Mouse (Mus musculus): ENCODE measurements around the gene Supt6. TPM values are rescaled to one million over a fixed set of nuclear protein-coding genes. Genes with fewer than 3 reads are reported as not detected.
A peak's percentile ranks its signal among the peaks of the same experiment; 100 is the strongest.

Supt6 gene
- polyA plus RNA-seq, 1 experiment from 2014 or later = 11.1 TPM

DNA sequence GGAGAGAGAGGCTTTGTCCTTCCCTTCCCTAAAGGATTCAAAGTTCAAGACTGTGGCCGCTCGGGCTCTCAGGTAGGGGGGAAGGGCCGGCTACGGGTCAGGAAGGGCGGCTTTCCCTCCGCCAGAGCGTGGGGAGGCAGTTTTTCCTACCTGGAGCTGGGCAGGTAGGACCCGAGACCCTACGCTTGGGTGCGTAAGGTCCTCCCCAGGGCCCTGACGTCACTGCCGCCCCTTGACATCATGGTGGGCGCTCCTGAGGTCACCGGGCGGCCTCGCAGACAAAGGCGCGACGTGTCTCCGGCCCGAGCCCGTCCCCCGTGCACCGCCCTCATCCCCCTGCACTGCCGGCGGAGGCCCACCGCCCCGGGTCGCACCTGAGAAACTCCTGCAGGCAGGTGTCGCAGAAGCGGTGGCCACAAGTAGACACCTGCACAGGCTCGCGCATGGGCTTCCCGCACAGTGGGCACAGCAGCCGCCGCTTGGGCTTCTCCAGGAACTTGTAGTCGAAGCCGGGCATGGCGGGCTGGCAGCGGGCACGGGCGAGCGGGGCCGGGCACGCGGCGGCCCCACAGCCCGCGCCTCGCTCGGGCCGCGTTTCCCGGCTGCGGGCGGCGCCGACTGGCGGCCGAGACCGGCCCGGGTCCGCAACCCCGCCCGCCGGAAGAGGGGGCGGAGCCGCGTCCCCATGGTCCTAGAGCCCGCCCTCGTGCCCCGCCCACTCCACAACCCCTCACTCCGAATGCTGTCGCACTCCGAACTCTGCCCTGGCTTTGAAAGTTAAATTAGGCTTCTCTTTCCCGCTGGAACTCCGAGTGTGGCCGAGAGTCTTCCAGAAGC lies 80.6 kb downstream of the Supt6 start, which contains the start of gene Traf4:
Gene Traf4, minus strand, starts transcription at position 666 of the 837 bp plus-strand sequence.
- ATAC-seq (ENCODE audit: low FRiP score, low TSS enrichment) (peak; percentile 77), DNase-seq (ENCODE audit: low spot score) (peak; percentile 88)
- Histone ChIP-seq H3K9me3 (ENCODE audit: control insufficient read depth, low read length) (no peaks in the 10 kb centered on the region), H3K4me1 (replicated peaks; ENCODE audit: control insufficient read depth, insufficient read depth) (peaks cover 8% of the 10 kb centered on the region), H3K4me3 (ENCODE audit: low read depth, low read length) (peak within 1 kb of the TSS; percentile 88), H3K27ac (replicated peaks) (peak within 1 kb of the TSS; percentile 97), H3K36me3 (ENCODE audit: control insufficient read depth, insufficient read depth, low read length) (peaks cover 12% of the 10 kb centered on the region), H3K27me3 (ENCODE audit: control insufficient read depth, insufficient read depth, low read length) (no peaks in the 10 kb centered on the region), H3K4me2 (replicated peaks; ENCODE audit: low read depth) (peak within 1 kb of the TSS; percentile 89), H3K9ac (ENCODE audit: low read length) (peak within 1 kb of the TSS; percentile 93)
- TF ChIP-seq CTCF (IDR thresholded peaks at IDR 0.05; ENCODE audit: low read depth) (peak; percentile 48), EP300 (optimal IDR thresholded peaks at IDR 0.05) (no peak)
- under 1% methylated on average over 67 of the region's 78 CpGs for WGBS

DNA sequence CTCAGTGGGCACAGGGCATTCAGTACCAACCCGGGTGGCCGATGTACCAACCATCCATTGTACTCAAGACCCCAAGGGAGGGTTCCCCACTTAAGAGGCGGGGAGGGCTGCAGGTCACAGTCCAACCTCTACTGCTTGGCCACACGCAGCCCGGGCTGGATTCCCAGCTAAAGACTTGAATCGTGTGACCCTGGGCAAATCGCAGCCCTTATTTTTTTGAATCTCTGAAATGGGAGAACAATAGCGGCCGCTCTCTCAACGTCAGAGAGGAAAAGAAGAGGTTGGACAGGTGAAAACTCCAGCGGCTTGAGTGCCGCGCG lies 81.2 kb downstream of the Supt6 start:
- peaks cover 8% of the 10 kb centered on the region for H3K4me1 ChIP-seq (replicated peaks; ENCODE audit: control insufficient read depth, insufficient read depth)
- H3K9me3 ChIP-seq (ENCODE audit: control insufficient read depth, low read length) = no peaks in the 10 kb centered on the region
- no peaks in the 10 kb centered on the region for H3K27me3 ChIP-seq (ENCODE audit: control insufficient read depth, insufficient read depth, low read length)
- H3K36me3 ChIP-seq (ENCODE audit: control insufficient read depth, insufficient read depth, low read length) = peaks cover 14% of the 10 kb centered on the region
- peak overlapping the region; percentile 88 for H3K4me3 ChIP-seq (ENCODE audit: low read depth, low read length)
- peak overlapping the region; percentile 89 for H3K4me2 ChIP-seq (replicated peaks; ENCODE audit: low read depth)
- 0% methylated on average over 14 of the region's 14 CpGs for WGBS
- peak overlapping the region; percentile 93 for H3K9ac ChIP-seq (ENCODE audit: low read length)
- peak overlapping the region; percentile 97 for H3K27ac ChIP-seq (replicated peaks)
- TF ChIP-seq CTCF (IDR thresholded peaks at IDR 0.05; ENCODE audit: low read depth) (no peak), EP300 (optimal IDR thresholded peaks at IDR 0.05) (no peak)
- ATAC-seq (ENCODE audit: low FRiP score, low TSS enrichment) = no peak
- DNase-seq (ENCODE audit: low spot score) = no peak

DNA sequence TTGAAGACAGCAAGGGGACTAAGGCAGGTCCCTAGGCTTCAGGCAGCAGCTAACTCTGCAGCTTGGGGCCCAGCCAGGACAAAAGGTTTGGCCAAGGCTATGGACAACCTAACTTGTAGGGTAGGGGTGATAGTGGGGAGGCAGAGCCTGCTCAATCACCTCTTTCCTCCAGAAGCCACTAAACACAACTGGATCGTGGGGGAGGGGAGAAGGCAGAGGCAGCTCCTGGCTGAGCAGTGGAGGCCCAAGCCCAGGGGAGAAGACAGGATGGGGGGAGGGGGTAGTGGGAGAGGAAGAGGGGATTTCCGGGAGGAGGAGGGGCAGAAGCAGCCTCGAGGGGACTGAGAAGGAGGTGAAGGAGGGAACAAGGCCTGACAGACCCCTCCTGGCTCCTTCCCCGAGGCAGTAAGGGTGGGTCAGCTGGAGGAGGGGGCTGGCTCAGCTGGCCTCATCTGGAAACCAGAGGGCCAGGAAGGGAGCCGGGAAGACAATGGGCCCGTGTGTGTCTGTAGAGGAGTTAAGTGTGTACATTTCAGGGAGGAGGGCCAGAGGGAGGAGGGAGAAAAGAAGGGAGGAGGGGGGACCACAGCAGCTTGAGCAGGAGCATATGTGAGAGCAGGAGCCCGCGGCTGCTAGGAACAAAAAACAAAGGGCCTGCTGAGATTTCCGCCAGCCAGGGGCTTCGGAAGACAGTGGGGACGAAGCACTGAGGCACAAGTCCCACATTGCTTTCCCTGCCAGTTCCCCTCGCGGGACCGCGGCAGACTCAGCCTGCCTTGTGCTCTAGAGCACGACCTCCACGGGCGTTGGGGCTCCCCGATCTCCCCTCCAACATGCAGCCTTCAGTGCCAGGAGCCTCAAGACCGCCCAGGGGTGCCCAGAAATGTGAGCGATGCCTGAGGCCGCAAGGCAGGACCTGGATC lies 81.8 kb downstream of the Supt6 start:
- ATAC-seq (ENCODE audit: low FRiP score, low TSS enrichment) (peak; percentile 28), DNase-seq (ENCODE audit: low spot score) (peak; percentile 70)
- TF ChIP-seq EP300 (optimal IDR thresholded peaks at IDR 0.05) (no peak), CTCF (IDR thresholded peaks at IDR 0.05; ENCODE audit: low read depth) (no peak)
- H3K4me3 ChIP-seq (ENCODE audit: low read depth, low read length) = peak overlapping the region; percentile 88
- H3K4me1 ChIP-seq (replicated peaks; ENCODE audit: control insufficient read depth, insufficient read depth) = peaks cover 8% of the 10 kb centered on the region
- peaks cover 17% of the 10 kb centered on the region for H3K36me3 ChIP-seq (ENCODE audit: control insufficient read depth, insufficient read depth, low read length)
- peak overlapping the region; percentile 97 for H3K27ac ChIP-seq (replicated peaks)
- peak overlapping the region; percentile 93 for H3K9ac ChIP-seq (ENCODE audit: low read length)
- no peaks in the 10 kb centered on the region for H3K27me3 ChIP-seq (ENCODE audit: control insufficient read depth, insufficient read depth, low read length)
- WGBS = 3% methylated on average over 22 of the region's 22 CpGs
- H3K4me2 ChIP-seq (replicated peaks; ENCODE audit: low read depth) = peak overlapping the region; percentile 89
- no peaks in the 10 kb centered on the region for H3K9me3 ChIP-seq (ENCODE audit: control insufficient read depth, low read length)

DNA sequence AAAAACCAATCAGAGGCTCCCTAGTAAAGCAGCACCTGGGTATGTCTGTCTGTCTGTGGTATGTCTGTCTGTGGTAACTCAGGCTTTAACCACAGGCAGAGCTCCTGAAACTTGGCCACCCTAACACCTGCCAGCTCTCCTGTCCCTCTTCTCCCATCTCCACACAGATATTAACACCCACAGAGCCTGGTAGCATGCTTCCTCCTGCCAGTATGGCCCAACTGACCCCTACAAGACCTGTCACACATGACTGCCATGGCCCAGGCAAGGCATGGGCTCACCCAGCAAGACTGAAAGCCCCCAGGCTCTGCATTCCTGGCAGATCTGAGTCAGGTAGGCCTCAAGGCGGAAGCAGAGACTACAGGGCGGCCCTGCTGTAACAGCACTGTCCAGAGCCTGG lies 82.7 kb downstream of the Supt6 start:
- H3K4me3 ChIP-seq (ENCODE audit: low read depth, low read length) = peak overlapping the region; percentile 88
- no peak for DNase-seq (ENCODE audit: low spot score)
- WGBS = 70% methylated on average over 2 of the region's 2 CpGs
- ATAC-seq (ENCODE audit: low FRiP score, low TSS enrichment) = no peak
- peak overlapping the region; percentile 97 for H3K27ac ChIP-seq (replicated peaks)
- H3K36me3 ChIP-seq (ENCODE audit: control insufficient read depth, insufficient read depth, low read length) = peaks cover 17% of the 10 kb centered on the region
- no peaks in the 10 kb centered on the region for H3K9me3 ChIP-seq (ENCODE audit: control insufficient read depth, low read length)
- peak overlapping the region; percentile 89 for H3K4me2 ChIP-seq (replicated peaks; ENCODE audit: low read depth)
- peak overlapping the region; percentile 93 for H3K9ac ChIP-seq (ENCODE audit: low read length)
- no peak for TF ChIP-seq EP300 (optimal IDR thresholded peaks at IDR 0.05)
- no peak for TF ChIP-seq CTCF (IDR thresholded peaks at IDR 0.05; ENCODE audit: low read depth)
- no peaks in the 10 kb centered on the region for H3K27me3 ChIP-seq (ENCODE audit: control insufficient read depth, insufficient read depth, low read length)
- peaks cover 8% of the 10 kb centered on the region for H3K4me1 ChIP-seq (replicated peaks; ENCODE audit: control insufficient read depth, insufficient read depth)

DNA sequence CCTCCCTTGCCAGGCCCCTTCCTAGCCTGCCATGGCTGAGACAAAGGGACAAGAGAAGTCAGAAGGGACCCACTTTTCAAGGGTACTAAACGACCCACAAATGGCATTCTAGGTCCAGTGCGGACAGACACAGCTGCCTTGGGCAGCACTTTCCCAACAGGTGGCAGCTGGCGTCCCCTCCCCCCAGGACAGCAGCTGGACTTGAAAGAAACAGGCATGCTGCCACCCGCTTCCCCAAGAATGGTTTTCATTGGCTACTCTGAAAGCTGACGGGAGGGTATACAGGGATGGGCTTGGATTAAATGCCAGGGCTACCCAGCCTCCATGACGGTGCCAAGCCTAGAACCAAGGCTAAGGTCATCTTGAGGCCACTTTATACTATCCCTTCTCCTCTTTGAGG lies 83.3 kb downstream of the Supt6 start:
- no peaks in the 10 kb centered on the region for H3K27me3 ChIP-seq (ENCODE audit: control insufficient read depth, insufficient read depth, low read length)
- WGBS = 41% methylated on average over 6 of the region's 6 CpGs
- no peak overlapping the region for H3K4me3 ChIP-seq (ENCODE audit: low read depth, low read length)
- TF ChIP-seq CTCF (IDR thresholded peaks at IDR 0.05; ENCODE audit: low read depth) = no peak
- TF ChIP-seq EP300 (optimal IDR thresholded peaks at IDR 0.05) = no peak
- H3K9me3 ChIP-seq (ENCODE audit: control insufficient read depth, low read length) = no peaks in the 10 kb centered on the region
- H3K27ac ChIP-seq (replicated peaks) = peak overlapping the region; percentile 9; the same call in 1 of the 2 replicates
- H3K36me3 ChIP-seq (ENCODE audit: control insufficient read depth, insufficient read depth, low read length) = peaks cover 17% of the 10 kb centered on the region
- H3K9ac ChIP-seq (ENCODE audit: low read length) = 0 out of 2 replicates have a peak overlapping the region, but pooled peaks have one; percentile 93
- peak overlapping the region; percentile 89; the same call in 1 of the 2 replicates for H3K4me2 ChIP-seq (replicated peaks; ENCODE audit: low read depth)
- ATAC-seq (ENCODE audit: low FRiP score, low TSS enrichment) (no peak), DNase-seq (ENCODE audit: low spot score) (peak; percentile 32)
- H3K4me1 ChIP-seq (replicated peaks; ENCODE audit: control insufficient read depth, insufficient read depth) = peaks cover 8% of the 10 kb centered on the region
